Mouse (Mus musculus) embryonic fibroblast, embryonic 13.5 days (primary cell): Measurements from ENCODE around the gene Sele.

Source experiments
- CTCF ChIP-seq: IDR thresholded peaks from 2 replicates; pipeline ENCODE4 v1.5.1; 2011; ENCODE audit warnings: mild to moderate bottlenecking, control low read depth, low read length, moderate library complexity, borderline replicate concordance; ENCODE audit not compliant: insufficient read depth
- POLR2A ChIP-seq: IDR thresholded peaks from 2 replicates; pipeline ENCODE4 v1.6.1; 2011; ENCODE audit warnings: low read depth, mild to moderate bottlenecking, control low read depth, low read length, moderate library complexity

GRCm38 (mm10) chr1:164061278-164061677 is 13.2 kb downstream of the Sele start:
- TF ChIP-seq POLR2A, result no peak
- no peak for TF ChIP-seq CTCF
